ENCODE assay signal across 8 mouse cellular contexts in genomic region chr7:6154164-6154563, GRCm38 (mm10). TPM values are rescaled to one million over a fixed set of nuclear protein-coding genes. Genes with fewer than 3 reads are reported as not detected.
DNase-seq lines count a peak whose midpoint lies in the region; ATAC-seq lines count a peak whose summit lies in the region.

No protein-coding gene starts in this region.

- no peaks in the 10 kb centered on the region for H3K36me3 ChIP-seq in lung, embryonic 16.5 days (ENCODE audit: control insufficient read depth, insufficient read depth, low read length)
- no peaks in the 10 kb centered on the region for H3K36me3 ChIP-seq in limb, embryonic 13.5 days
- H3K36me3 ChIP-seq in stomach, embryonic 16.5 days (ENCODE audit: control insufficient read depth, insufficient read depth, low read length), result no peaks in the 10 kb centered on the region

- 60% methylated on average over 5 of the region's 5 CpGs for WGBS in lung, embryonic 16.5 days
- WGBS in limb, embryonic 13.5 days, result 79% methylated on average over 5 of the region's 5 CpGs
- 57% methylated on average over 5 of the region's 5 CpGs for WGBS in stomach, embryonic 16.5 days

- H3K4me2 ChIP-seq in lung, embryonic 16.5 days (ENCODE audit: low read depth, low read length), result peak overlapping the region; percentile 64
- peak overlapping the region; percentile 92 for H3K4me2 ChIP-seq in limb, embryonic 13.5 days (replicated peaks)
- H3K4me2 ChIP-seq in stomach, embryonic 16.5 days (ENCODE audit: low read depth, low read length), result peak overlapping the region; percentile 73

- ATAC-seq in lung, embryonic 16.5 days (ENCODE audit: low read depth), result no peak
- ATAC-seq in limb, embryonic 13.5 days (ENCODE audit: low FRiP score, low read depth), result no peak
- no peak for ATAC-seq in stomach, embryonic 16.5 days (ENCODE audit: insufficient read depth, low FRiP score)

- H3K4me3 ChIP-seq in lung, embryonic 16.5 days (ENCODE audit: low read length), result peak overlapping the region; percentile 74
- H3K4me3 ChIP-seq in limb, embryonic 13.5 days, result peak overlapping the region; percentile 89
- peak overlapping the region; percentile 71 for H3K4me3 ChIP-seq in stomach, embryonic 16.5 days (replicated peaks; ENCODE audit: low read length)

- no peaks in the 10 kb centered on the region for H3K9me3 ChIP-seq in lung, embryonic 16.5 days (ENCODE audit: control insufficient read depth, low read length)
- no peaks in the 10 kb centered on the region for H3K9me3 ChIP-seq in limb, embryonic 13.5 days
- H3K9me3 ChIP-seq in stomach, embryonic 16.5 days (replicated peaks; ENCODE audit: control insufficient read depth, low read length), result no peaks in the 10 kb centered on the region

- H3K9ac ChIP-seq in lung, embryonic 16.5 days (ENCODE audit: low read length), result peak overlapping the region; percentile 81
- H3K9ac ChIP-seq in limb, embryonic 13.5 days, result no peak overlapping the region
- peak overlapping the region; percentile 92 for H3K9ac ChIP-seq in stomach, embryonic 16.5 days (ENCODE audit: low read length)

- H3K4me1 ChIP-seq in lung, embryonic 16.5 days (replicated peaks; ENCODE audit: control insufficient read depth, insufficient read depth, low read length), result peaks cover 25% of the 10 kb centered on the region
- H3K4me1 ChIP-seq in limb, embryonic 13.5 days, result peaks cover 43% of the 10 kb centered on the region
- peaks cover 37% of the 10 kb centered on the region for H3K4me1 ChIP-seq in stomach, embryonic 16.5 days (ENCODE audit: control insufficient read depth, insufficient read depth, low read length)

- H3K27ac ChIP-seq in lung, embryonic 16.5 days (ENCODE audit: low read length), result peak overlapping the region; percentile 93; the same call in 1 of the 2 replicates
- 0 out of 2 replicates have a peak overlapping the region, but pooled peaks have one; percentile 89 for H3K27ac ChIP-seq in limb, embryonic 13.5 days
- H3K27ac ChIP-seq in stomach, embryonic 16.5 days (ENCODE audit: low read length), result peak overlapping the region; percentile 94; the same call in 1 of the 2 replicates

- H3K27me3 ChIP-seq in lung, embryonic 16.5 days (ENCODE audit: control insufficient read depth, insufficient read depth, low read depth, low read length), result no peaks in the 10 kb centered on the region
- no peaks in the 10 kb centered on the region for H3K27me3 ChIP-seq in limb, embryonic 13.5 days
- no peaks in the 10 kb centered on the region for H3K27me3 ChIP-seq in stomach, embryonic 16.5 days (ENCODE audit: control insufficient read depth, insufficient read depth, low read length)

- peak; percentile 52 for DNase-seq in adrenal gland, adult 2 months
- DNase-seq in adrenal gland, postnatal 4 days (ENCODE audit: low spot score in 2 of 2), result no peak
- DNase-seq in lung, postnatal 14 days, result no peak
- DNase-seq in cerebellum, postnatal 10 days, result no peak
- no peak for DNase-seq in gastrocnemius, postnatal 10 days

RNA-seq across cellular contexts. Expression of gene Zfp787, which starts 1.6 kb away (rescaled TPM):
- total RNA-seq in adrenal gland, adult 2 months (2021), result 10 to 100 TPM; 41.8 to 41.9 TPM
- 73.8 and 87.1 TPM in 2 replicates for polyA plus RNA-seq in adrenal gland, adult 2 months (2012; rRNA removed)
- 10 to 100 TPM; 79.3 to 83.7 TPM for total RNA-seq in adrenal gland, postnatal 4 days (2021)
- 22.6 and 23.0 TPM in 2 replicates for polyA plus RNA-seq in lung, embryonic 16.5 days (2015; fragmentation: Nextera tagmentation; extraction: Ambion mirVana)
- 24.2 and 24.4 TPM in 2 replicates for polyA plus RNA-seq in limb, embryonic 13.5 days (2015; fragmentation: Nextera tagmentation; extraction: Ambion mirVana)
- 15.0 and 22.0 TPM in 2 replicates for polyA plus RNA-seq in stomach, embryonic 16.5 days (2015; fragmentation: Nextera tagmentation; extraction: Ambion mirVana)
- total RNA-seq in gastrocnemius, postnatal 10 days (2021), result 10 to 100 TPM; 40.4 to 41.1 TPM

RNA-seq across cellular contexts. Expression of gene Zfp444, which starts 17.9 kb away (rescaled TPM):
- 10 to 100 TPM; 22.5 to 31.1 TPM for total RNA-seq in adrenal gland, adult 2 months (2021)
- 50.7 and 61.8 TPM in 2 replicates for polyA plus RNA-seq in adrenal gland, adult 2 months (2012; rRNA removed)
- total RNA-seq in adrenal gland, postnatal 4 days (2021), result 10 to 100 TPM; 31.3 to 36.3 TPM
- polyA plus RNA-seq in lung, embryonic 16.5 days (2015; fragmentation: Nextera tagmentation; extraction: Ambion mirVana), result 48.4 and 53.1 TPM in 2 replicates
- polyA plus RNA-seq in limb, embryonic 13.5 days (2015; fragmentation: Nextera tagmentation; extraction: Ambion mirVana), result 74.0 and 75.9 TPM in 2 replicates
- 28.8 and 32.7 TPM in 2 replicates for polyA plus RNA-seq in stomach, embryonic 16.5 days (2015; fragmentation: Nextera tagmentation; extraction: Ambion mirVana)
- 1 to 10 TPM; 7.4 to 8.1 TPM for total RNA-seq in gastrocnemius, postnatal 10 days (2021)

RNA-seq across cellular contexts. Expression of gene Galp, which starts 42.7 kb away (rescaled TPM):
- total RNA-seq in adrenal gland, adult 2 months (2021), result not detected
- polyA plus RNA-seq in adrenal gland, adult 2 months (2012; rRNA removed), result not detected in 2 replicates
- total RNA-seq in adrenal gland, postnatal 4 days (2021), result not detected
- not detected in 2 replicates for polyA plus RNA-seq in lung, embryonic 16.5 days (2015; fragmentation: Nextera tagmentation; extraction: Ambion mirVana)
- polyA plus RNA-seq in limb, embryonic 13.5 days (2015; fragmentation: Nextera tagmentation; extraction: Ambion mirVana), result not detected in 2 replicates
- not detected in 2 replicates for polyA plus RNA-seq in stomach, embryonic 16.5 days (2015; fragmentation: Nextera tagmentation; extraction: Ambion mirVana)
- not detected for total RNA-seq in gastrocnemius, postnatal 10 days (2021)
